Mouse (Mus musculus) left cerebral cortex, postnatal 25 days (tissue): ENCODE results near the gene Ggnbp2. TPM values are rescaled to one million over a fixed set of nuclear protein-coding genes. Genes with fewer than 3 reads are reported as not detected.

ENCODE experiments used
- DNase-seq, 2 experiments: peaks; one replicate each; pipeline ENCODE4 v3.0.0; 2022; ENCODE audit warnings: low spot score in 2 of 2, mixed read lengths in 1 of 2
- intact Hi-C: fragments of 180-260 bp; cut with DNase I; formaldehyde crosslinking; loops from one replicate; pipeline ENCODE4 v1.15.1; 2025
- total RNA-seq, 2 experiments: library from RNA; stranded (reverse); gene quantifications; 2 replicates each; pipeline ENCODE4 v1.2.3; 2021

The Ggnbp2 gene
- total RNA-seq = 10 to 100 TPM; 84.8 to 87.4 TPM

DNA sequence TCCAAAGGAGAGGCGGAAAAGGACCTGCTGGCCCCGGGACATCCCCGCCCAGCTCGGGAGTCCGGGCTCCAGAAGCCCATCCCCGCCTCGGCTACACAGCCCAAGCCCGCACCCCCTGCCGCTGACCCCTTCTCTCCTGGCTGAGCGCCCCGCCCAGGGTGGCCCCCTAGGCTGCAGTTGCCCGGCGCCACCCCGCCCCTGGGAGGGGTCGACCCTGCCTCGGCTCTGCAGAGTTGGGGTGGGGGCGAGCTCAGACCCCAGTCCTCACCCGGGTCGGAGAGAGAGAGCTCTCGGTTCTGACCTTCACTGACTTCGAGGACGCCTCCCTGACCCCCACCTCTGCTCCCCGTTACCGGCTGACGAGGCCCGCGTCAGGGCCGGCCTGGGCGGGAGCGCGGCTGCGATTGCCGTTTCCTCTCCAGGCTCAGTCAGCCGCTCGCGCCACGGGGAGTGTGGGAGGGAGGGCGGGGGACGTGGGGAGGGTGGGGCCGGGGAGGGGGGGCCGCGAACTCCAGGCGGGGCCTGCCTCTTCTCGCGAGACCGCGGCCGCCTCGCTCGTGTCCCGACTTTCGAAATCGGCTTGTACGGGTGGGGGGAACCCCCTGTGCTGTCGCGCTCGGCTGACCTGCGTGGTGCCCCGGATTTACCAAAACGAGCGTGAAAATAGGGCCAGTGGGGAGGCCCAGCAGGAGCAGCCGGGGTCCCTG lies at the start of gene Ggnbp2:
Gene Ggnbp2, minus strand, starts transcription at position 481 of the 707 bp plus-strand sequence.
- DNase-seq = peak; percentile 91 to 92
- intact Hi-C loops = loop anchor here (1.0 to 5.0 kb wide), 4 partner anchors 10 to 267 kb away; partner anchors contain the start of genes Dhrs11, Myo19 and Pigw

GRCm38 (mm10) chr11:84919951-84920350 lies 49.3 kb upstream of the Ggnbp2 start:
- no peak for DNase-seq
- intact Hi-C loops = no loop called here

DNA sequence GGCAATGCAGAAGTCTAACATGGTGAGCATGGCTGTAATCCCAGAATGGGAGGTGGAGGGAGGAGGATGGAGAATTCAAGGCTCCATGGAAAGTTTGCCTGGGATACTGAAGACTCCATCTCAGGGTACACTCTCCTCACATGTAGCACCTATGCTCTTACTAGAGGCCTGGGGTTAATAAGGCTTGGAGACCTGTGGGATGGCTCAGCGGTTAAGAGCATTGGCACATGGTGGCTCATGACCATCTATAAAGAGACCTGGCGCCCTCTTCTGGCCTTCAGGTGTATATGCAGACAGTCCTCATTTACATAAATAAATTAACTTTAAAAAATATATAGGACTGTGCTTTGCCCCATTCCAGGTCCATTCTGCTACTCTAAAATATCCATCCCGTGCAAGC lies 48.7 kb upstream of the Ggnbp2 start:
- intact Hi-C loops = no loop called here
- DNase-seq = peak in 1 of 2 experiments; percentile 30

DNA sequence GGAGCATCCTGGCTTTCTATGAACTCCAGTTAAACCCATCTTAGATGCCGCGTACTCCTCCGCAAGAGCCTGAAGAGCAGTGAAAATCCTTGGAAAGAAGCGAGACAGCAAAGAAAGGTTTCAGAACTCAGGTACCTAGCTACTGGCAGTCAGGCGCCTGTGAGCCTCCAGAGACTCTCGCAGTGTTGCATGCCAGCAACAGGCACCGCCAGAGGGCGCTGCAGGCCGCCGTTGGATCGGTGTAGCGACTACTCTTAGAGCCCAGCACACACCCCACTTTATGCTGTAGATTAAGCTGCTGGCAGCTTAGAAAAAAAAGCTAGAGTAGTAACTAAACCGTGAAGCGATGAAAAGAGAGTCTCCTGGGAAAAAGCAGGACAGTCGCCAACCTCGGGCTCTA lies 47.8 kb upstream of the Ggnbp2 start:
- intact Hi-C loops = loop anchor here (1.0 kb wide), 1 partner anchor 60 kb away; no protein-coding TSS in a partner anchor
- DNase-seq = peak; percentile 87

DNA sequence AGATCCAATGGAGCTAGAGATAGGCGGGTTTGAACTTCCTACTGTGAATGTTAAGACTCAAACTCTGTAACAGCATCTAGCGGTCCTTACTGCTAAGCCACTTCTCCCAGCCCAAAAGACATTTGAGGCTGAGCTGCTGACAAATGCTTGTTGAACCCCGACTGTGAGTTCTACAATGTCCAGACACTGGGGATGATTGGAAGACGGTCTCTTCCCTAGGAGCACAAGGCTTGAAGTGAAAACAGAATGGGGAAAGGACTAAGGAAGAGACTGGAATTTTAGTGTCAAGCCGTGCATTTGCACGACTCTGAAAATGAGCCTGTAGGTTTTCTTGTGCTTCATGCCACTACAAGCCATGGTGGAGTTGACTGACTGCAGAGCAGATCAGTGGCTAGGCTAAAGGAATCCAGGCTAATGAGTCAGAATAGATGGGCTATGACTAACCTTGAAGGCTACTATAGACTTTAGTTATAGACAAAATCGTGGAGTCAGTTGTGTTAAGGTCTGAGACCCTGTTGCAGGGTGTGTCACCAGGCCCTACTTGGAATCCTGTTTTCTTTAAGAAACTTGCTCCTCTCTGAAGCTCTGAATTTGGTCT lies 46.2 kb upstream of the Ggnbp2 start:
- DNase-seq = no peak
- intact Hi-C loops = no loop called here

DNA sequence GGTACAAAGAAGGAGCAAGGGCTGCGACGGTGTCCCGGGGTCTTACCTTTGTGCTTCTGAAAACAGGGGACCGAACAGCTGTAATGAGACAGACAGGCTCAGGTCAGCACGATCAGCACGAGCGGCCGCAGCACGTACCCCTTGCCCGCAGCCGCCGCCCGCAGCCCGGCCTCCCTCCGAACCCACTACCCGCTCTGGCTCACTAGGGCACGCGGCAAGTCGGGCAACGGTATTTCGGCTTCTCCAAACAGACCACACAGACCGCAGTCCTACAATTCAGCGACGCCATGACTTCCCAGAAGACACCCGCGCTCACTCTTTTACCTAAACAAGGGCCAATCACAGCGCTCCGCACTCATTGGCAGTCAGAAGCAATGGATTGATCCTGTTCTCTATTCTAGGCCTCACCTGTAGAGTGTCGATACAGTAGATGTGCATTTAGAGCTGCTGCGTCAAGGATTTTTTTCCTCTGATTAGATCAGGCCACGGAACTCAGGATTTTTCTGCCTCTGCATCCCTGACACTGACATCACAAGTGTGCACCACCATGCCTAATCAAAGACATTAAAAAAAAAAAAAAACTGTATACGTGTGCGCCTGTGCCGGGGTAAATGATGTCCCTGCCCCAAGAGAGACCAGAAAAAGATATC lies 45.6 kb upstream of the Ggnbp2 start, which contains the start of gene Znhit3:
Gene Znhit3, minus strand, starts transcription at position 314 of the 650 bp plus-strand sequence.
- intact Hi-C loops = no loop called here
- peak; percentile 91 to 96 for DNase-seq

DNA sequence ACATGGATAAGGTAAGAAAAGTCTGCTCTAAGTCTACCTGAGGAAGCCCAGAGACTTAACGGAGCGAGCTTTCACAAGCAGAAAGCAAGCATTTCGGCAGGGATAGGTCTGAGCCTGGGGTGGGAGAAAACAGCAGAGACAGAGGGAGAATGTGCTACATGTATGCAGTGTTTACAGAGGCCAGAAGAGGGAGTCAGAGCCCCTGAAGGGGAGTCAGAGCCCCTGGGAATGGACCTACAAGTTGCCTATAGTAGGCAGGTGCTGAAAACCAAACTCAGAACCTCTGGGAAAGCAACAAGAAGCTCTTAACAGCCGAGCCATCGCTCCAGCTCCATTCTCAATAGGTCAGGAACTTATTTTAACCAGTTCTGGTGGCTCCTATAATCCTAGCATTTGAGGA lies 44.1 kb upstream of the Ggnbp2 start:
- intact Hi-C loops = no loop called here

GRCm38 (mm10) chr11:84910411-84910810 lies 39.8 kb upstream of the Ggnbp2 start:
- intact Hi-C loops = no loop called here

More for the DNA sequence above, 44.1 kb upstream of the Ggnbp2 start:
- no peak for DNase-seq

GRCm38 (mm10) chr11:84908480-84908879 lies 37.9 kb upstream of the Ggnbp2 start:
- intact Hi-C loops = no loop called here
- peak in 1 of 2 experiments; percentile 67 for DNase-seq

More at GRCm38 (mm10) chr11:84910411-84910810, 39.8 kb upstream of the Ggnbp2 start:
- DNase-seq = no peak

DNA sequence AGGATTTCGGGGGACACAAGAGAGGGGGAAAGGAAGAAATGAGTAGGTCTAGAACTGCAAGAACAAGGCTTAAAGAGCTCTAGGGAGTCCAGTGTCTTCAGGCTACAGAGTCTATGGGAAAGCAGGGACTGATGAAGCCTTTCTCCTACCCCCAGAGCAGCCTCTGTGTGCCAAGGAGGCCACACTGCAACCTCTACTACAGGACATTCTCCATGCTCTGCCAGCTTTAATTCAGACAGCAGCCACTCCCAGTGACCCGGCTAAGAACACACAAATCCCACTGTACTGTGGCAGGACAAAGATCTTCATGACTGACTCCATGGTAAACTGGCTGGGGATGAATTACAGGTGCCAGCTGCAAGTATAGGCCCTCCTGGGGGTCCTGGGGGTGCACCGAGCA lies 36.5 kb upstream of the Ggnbp2 start:
- intact Hi-C loops = no loop called here
- no peak for DNase-seq

- intact Hi-C loops = loop anchor here (1.0 kb wide), 1 partner anchor 34 kb away; the partner anchor contains the start of gene Ggnbp2
- DNase-seq = peak in 1 of 2 experiments; percentile 87
These were observed 34.1 kb upstream of the Ggnbp2 start for GRCm38 (mm10) chr11:84904597-84905144.

- intact Hi-C loops = no loop called here
- DNase-seq = no peak
These were observed 22.5 kb upstream of the Ggnbp2 start for GRCm38 (mm10) chr11:84893113-84893512.

DNA sequence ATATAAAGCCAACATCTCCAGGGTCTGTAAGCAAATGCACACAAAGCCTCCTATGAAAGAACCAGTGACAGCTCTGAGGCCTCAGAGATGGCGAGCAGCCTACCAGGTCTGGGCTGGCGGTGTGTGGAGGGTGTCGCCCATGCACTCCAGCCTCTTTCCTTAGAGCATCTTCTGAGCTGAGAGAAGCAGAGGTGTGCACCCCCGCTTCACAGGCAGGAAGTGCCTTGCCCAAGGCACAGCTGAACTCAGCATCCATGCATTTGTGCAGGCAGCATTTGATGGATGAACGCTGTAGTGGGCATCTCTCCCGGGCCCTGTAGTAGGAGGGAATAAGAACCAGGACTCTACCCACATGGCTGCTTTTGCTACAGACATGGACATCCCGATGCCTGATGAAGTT lies 21.1 kb upstream of the Ggnbp2 start:
- intact Hi-C loops = no loop called here
- DNase-seq = no peak

GRCm38 (mm10) chr11:84889492-84889891 lies 18.9 kb upstream of the Ggnbp2 start:
- intact Hi-C loops = no loop called here

DNA sequence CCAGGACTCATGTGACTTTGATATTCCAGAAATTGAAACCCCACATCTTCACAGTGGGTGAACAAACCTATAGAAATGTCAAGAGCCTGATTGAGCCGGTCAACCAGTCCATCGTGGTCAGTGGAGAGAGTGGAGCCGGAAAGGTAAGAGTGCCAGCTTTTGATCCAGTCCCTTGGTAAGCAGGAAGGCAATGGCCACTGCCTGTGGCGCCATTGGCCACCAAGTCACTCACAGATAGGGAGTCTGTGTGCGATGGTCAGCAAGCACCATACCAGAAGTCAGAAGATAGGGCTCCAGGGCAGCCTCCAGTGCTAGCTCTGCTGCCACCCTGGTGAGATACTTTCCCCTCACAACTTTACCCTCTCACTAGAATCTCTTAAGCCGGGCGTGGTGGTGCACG lies 17.4 kb upstream of the Ggnbp2 start:
- DNase-seq = no peak

More at GRCm38 (mm10) chr11:84889492-84889891, 18.9 kb upstream of the Ggnbp2 start:
- no peak for DNase-seq

DNA sequence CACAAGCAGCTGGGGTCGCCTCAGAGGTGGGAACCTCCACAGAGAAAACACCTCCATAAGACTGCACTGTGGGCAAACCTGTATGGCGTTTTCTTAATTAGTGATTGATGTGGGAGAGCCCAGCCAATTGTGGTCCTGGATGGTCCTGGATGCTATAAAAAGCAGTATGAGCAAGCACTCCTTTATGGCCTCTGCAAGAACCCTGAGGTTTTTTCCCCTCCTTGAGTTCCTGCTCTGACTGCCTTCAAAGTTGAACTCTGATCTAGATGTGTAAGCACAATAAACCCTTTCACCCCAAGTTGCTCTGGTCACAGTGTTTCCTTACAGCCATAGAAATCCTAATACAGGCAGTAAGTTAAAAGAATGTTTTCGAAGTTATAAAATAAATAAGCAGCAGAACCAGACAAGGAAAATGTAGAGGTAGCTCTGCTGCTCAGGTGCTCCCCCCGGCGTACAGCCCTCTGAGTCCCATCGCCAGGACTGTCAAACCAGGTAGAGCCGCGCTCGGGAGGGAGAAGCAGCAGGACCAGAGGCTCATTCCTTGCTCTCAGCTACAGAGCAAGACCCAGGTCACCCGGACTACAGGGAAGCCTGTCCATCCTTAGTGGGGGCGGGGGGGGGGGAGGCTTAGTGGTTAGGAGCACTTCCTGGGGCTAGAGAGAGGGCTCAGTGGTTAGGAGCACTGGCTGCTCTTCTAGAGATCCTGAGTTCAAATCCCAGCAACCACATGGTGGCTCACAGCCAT lies 16.3 kb upstream of the Ggnbp2 start:
- intact Hi-C loops = no loop called here
- no peak for DNase-seq

More for the DNA sequence above, 17.4 kb upstream of the Ggnbp2 start:
- intact Hi-C loops = no loop called here

GRCm38 (mm10) chr11:84886236-84886635 lies 15.6 kb upstream of the Ggnbp2 start:
- no peak for DNase-seq

DNA sequence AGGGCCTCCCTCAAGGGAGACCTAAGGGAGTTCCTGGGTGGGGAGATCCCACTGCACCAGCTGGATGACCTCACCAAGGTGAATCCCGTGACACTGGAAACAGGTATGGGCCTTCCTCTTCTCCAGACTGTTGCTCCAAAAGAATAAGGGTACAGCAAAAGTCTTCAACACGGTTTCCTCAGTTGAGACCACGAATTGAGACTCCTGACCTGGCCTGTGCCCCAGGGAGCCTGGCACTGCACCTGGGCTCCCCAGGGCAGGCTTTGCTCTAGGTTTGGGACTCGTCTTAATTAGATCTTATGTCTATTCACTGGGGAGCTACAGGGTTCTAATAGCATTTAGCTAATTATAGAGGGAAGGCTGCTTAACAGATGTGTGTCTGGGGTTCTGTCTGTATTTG lies 14.6 kb upstream of the Ggnbp2 start:
- DNase-seq = no peak
- intact Hi-C loops = no loop called here

More at GRCm38 (mm10) chr11:84886236-84886635, 15.6 kb upstream of the Ggnbp2 start:
- intact Hi-C loops = no loop called here

DNA sequence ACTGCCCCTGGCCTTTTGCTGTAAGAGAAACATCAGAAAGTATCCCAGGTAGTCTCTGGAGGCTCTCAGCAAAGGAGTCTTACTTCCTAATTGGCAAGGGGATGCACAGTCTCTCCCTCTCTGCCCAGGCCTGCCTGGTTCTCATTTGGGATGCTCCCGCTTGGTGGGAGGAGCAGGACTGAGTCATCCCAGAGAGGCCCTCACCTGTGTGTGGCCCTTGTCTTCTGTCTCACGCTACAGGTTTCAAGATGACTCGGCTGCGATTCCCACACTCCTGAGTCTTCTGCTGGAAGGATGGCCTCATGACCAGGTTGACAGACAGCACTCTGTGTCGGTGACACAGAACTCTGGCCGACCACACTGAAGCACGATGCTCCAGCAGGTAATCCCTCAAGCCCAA lies 11.7 kb upstream of the Ggnbp2 start:
- no peak for DNase-seq
- intact Hi-C loops = no loop called here
